Mouse (Mus musculus) midbrain, embryonic 10.5 days (tissue): ENCODE results near the gene Adamts10. TPM values are rescaled to one million over a fixed set of nuclear protein-coding genes. Genes with fewer than 3 reads are reported as not detected.

Experiments used
- DNase-seq: peaks from one replicate; pipeline ENCODE4 v3.0.0-alpha.2; 2017; ENCODE audit warnings: low spot score
- H3K27ac ChIP-seq: fragments of 300-500 bp; sonication (generic); replicated peaks from 2 replicates; pipeline ENCODE4 v1.5.1; 2016; ENCODE audit warnings: mild to moderate bottlenecking
- H3K27me3 ChIP-seq: fragments of 300-500 bp; sonication (generic); 2 replicates; pipeline ENCODE4 v1.6.1; 2016; ENCODE audit warnings: low read depth, mild to moderate bottlenecking; ENCODE audit not compliant: poor library complexity, severe bottlenecking
- H3K36me3 ChIP-seq: fragments of 300-500 bp; sonication (generic); 2 replicates; pipeline ENCODE4 v1.6.1; 2016; ENCODE audit warnings: mild to moderate bottlenecking, moderate library complexity
- H3K4me1 ChIP-seq: fragments of 300-500 bp; sonication (generic); 2 replicates; pipeline ENCODE4 v1.6.1; 2016
- H3K4me3 ChIP-seq: fragments of 300-500 bp; sonication (generic); 2 replicates; pipeline ENCODE4 v1.5.1; 2016; ENCODE audit warnings: mild to moderate bottlenecking, moderate library complexity
- H3K9me3 ChIP-seq: fragments of 300-500 bp; sonication (generic); replicated peaks from 2 replicates; pipeline ENCODE4 v1.6.1; 2016; ENCODE audit warnings: mild to moderate bottlenecking
- WGBS: fragments of 180-500 bp; shearing (Covaris S2); methylation state at CpG from one replicate; pipeline ENCODE4 v1.1.7; 2016; 5-methylcytosine and 5-hydroxymethylcytosine counted together
- polyA plus RNA-seq: library from polyadenylated mRNA; unstranded; fragments of >200 nt; fragmentation: Nextera tagmentation; extraction: Ambion mirVana; gene quantifications from 2 replicates; pipeline ENCODE4 v1.2.1, GENCODE M21; 2016

Adamts10 gene
- polyA plus RNA-seq, 1 experiment from 2014 or later: 37.1 TPM

GRCm38 (mm10) chr17:33520366-33520765 is 3.6 kb upstream of the Adamts10 start:
- WGBS: 74% methylated on average over 1 of the region's 1 CpGs
- no peak overlapping the region for H3K4me3 ChIP-seq
- no peak overlapping the region for H3K27ac ChIP-seq
- no peaks in the 10 kb centered on the region for H3K27me3 ChIP-seq
- H3K9me3 ChIP-seq: no peaks in the 10 kb centered on the region
- no peak for DNase-seq
- H3K4me1 ChIP-seq: peaks cover 19% of the 10 kb centered on the region
- H3K36me3 ChIP-seq: no peaks in the 10 kb centered on the region

GRCm38 (mm10) chr17:33523431-33523917 is 530 bp upstream of the Adamts10 start:
- peaks cover 34% of the 10 kb centered on the region for H3K4me1 ChIP-seq
- WGBS: 7% methylated on average over 13 of the region's 13 CpGs
- no peaks in the 10 kb centered on the region for H3K9me3 ChIP-seq
- peaks cover 5% of the 10 kb centered on the region for H3K36me3 ChIP-seq
- peak overlapping the region; percentile 91 for H3K27ac ChIP-seq
- DNase-seq: no peak
- H3K27me3 ChIP-seq: no peaks in the 10 kb centered on the region
- H3K4me3 ChIP-seq: peak overlapping the region; percentile 76

DNA sequence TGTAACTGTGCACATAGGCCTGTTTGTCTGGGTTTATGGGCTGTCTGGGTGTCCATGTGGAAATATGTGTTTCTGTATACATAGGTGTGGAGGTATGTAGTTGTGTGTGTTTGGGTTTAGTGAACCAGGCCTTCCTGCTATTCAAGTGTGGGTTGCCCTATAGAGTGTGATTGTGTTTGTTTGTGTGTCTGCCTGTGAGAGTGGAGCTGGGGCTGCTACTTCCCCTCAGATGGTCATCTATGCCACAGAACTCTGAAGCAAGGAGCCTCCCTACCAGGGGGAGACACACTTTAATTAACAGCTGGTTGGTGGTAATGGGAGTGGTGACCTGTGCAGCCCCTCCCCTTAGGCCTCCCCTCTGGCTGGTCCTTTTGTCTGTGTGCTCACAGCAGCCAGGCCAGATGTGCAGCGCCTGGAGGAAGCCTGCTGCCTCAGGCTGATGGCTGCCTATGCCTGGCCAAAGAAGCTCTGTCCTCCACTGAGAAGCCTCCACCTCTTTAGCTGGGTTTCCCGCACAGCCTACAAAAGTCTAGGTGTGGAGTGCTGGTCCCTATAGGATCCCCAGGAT is 886 bp downstream of the Adamts10 start:
- peak; percentile 45 for DNase-seq
- H3K9me3 ChIP-seq: no peaks in the 10 kb centered on the region
- no peaks in the 10 kb centered on the region for H3K27me3 ChIP-seq
- peak overlapping the region; percentile 91 for H3K27ac ChIP-seq
- H3K4me3 ChIP-seq: peak overlapping the region; percentile 76
- peaks cover 34% of the 10 kb centered on the region for H3K4me1 ChIP-seq
- H3K36me3 ChIP-seq: peaks cover 19% of the 10 kb centered on the region
- WGBS: 5% methylated on average over 2 of the region's 2 CpGs

DNA sequence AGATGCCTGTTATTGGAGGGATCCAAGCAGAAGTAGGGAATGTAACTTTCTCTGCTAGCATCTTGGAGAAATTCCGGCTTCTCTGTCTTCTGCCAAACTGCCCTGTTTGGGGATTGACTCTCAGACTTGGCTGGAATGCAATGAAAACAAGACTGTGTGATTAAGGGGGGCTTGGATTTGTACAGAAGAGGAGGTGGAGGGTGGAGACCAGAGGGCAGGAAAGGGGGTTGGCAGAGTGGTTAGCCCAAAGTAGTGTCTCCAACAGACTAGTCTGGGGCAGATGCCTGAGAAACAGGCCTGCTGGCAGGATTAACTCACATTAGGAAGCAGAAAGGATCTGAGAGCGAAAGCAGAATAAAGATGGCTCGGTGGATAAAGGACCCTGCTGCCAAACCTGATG is 2.5 kb downstream of the Adamts10 start:
- Histone ChIP-seq H3K9me3 (no peaks in the 10 kb centered on the region), H3K36me3 (peaks cover 35% of the 10 kb centered on the region), H3K4me3 (no peak overlapping the region), H3K27me3 (no peaks in the 10 kb centered on the region), H3K4me1 (peaks cover 34% of the 10 kb centered on the region), H3K27ac (no peak overlapping the region)
- WGBS: 59% methylated on average over 3 of the region's 3 CpGs
- no peak for DNase-seq

DNA sequence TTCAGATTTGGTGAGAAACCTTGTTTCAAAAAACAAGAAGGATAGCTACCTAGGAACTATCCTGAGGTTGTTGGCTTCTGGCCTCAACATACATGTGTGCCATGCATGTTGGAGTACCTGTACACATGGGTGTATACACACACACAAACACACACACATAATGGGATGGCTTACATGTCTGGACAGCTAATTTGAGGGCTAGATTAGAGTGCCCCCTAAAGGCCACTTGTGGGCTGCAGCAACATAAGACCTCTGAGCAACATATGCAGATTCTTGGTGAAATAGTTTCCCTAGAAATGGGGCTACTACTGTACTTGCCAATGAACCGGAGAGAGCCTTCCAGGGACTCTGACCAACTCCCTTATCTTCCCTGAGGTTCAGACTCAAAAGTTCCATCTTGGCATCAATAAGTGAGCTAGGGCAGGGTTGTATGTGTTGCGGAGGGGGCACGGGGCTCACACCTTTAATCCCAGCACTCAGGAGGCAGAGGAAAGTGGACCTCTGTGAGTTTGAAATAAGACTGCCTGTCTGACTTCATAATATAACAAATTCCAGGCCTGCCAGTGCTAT is 15.2 kb downstream of the Adamts10 start:
- Histone ChIP-seq H3K27ac (no peak overlapping the region), H3K9me3 (no peaks in the 10 kb centered on the region), H3K36me3 (peaks cover 58% of the 10 kb centered on the region), H3K4me3 (no peak overlapping the region), H3K27me3 (no peaks in the 10 kb centered on the region), H3K4me1 (no peaks in the 10 kb centered on the region)
- 92% methylated on average over 3 of the region's 3 CpGs for WGBS
- peak; percentile 31 for DNase-seq

- peaks cover 57% of the 10 kb centered on the region for H3K36me3 ChIP-seq
- WGBS: 93% methylated on average over 4 of the region's 4 CpGs
- no peaks in the 10 kb centered on the region for H3K4me1 ChIP-seq
- H3K27ac ChIP-seq: no peak overlapping the region
- H3K4me3 ChIP-seq: no peak overlapping the region
- H3K9me3 ChIP-seq: no peaks in the 10 kb centered on the region
- no peaks in the 10 kb centered on the region for H3K27me3 ChIP-seq
- DNase-seq: no peak
Observed at GRCm38 (mm10) chr17:33539878-33540277, 15.9 kb downstream of the Adamts10 start.

DNA sequence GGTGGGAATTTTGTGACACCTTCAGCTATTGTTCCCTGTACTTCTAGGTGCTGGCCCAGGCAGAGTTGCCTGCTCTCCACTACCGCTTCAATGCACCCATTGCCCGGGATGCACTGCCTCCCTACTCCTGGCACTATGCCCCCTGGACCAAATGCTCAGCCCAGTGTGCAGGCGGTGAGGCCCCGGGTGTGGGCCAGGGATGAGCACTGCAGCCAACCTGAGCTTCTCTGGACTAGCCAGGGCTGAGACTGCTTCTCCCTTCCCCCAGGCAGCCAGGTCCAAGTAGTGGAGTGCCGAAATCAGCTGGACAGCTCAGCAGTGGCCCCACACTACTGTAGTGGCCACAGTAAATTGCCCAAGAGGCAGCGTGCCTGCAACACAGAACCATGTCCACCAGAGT is 25.2 kb downstream of the Adamts10 start:
- no peak overlapping the region for H3K27ac ChIP-seq
- no peaks in the 10 kb centered on the region for H3K4me1 ChIP-seq
- H3K36me3 ChIP-seq: peaks cover 67% of the 10 kb centered on the region
- no peaks in the 10 kb centered on the region for H3K27me3 ChIP-seq
- no peak overlapping the region for H3K4me3 ChIP-seq
- DNase-seq: no peak
- 94% methylated on average over 6 of the region's 6 CpGs for WGBS
- H3K9me3 ChIP-seq: no peaks in the 10 kb centered on the region

- WGBS: 88% methylated on average over 10 of the region's 10 CpGs
- Histone ChIP-seq H3K36me3 (peaks cover 56% of the 10 kb centered on the region), H3K9me3 (no peaks in the 10 kb centered on the region), H3K4me1 (no peaks in the 10 kb centered on the region), H3K4me3 (no peak overlapping the region), H3K27ac (no peak overlapping the region), H3K27me3 (no peaks in the 10 kb centered on the region)
- DNase-seq: no peak
Observed at GRCm38 (mm10) chr17:33550388-33550787, 26.4 kb downstream of the Adamts10 start.

- 91% methylated on average over 4 of the region's 4 CpGs for WGBS
- Histone ChIP-seq H3K36me3 (peaks cover 45% of the 10 kb centered on the region), H3K27me3 (no peaks in the 10 kb centered on the region), H3K4me1 (no peaks in the 10 kb centered on the region), H3K4me3 (no peak overlapping the region), H3K9me3 (no peaks in the 10 kb centered on the region), H3K27ac (no peak overlapping the region)
- DNase-seq: no peak
Observed at GRCm38 (mm10) chr17:33552113-33552512, 28.1 kb downstream of the Adamts10 start.

GRCm38 (mm10) chr17:33552964-33553363 is 29.0 kb downstream of the Adamts10 start:
- Histone ChIP-seq H3K27me3 (no peaks in the 10 kb centered on the region), H3K4me3 (no peak overlapping the region), H3K4me1 (no peaks in the 10 kb centered on the region), H3K36me3 (peaks cover 45% of the 10 kb centered on the region), H3K9me3 (no peaks in the 10 kb centered on the region), H3K27ac (no peak overlapping the region)
- 48% methylated on average over 4 of the region's 4 CpGs for WGBS
- DNase-seq: peak; percentile 51

DNA sequence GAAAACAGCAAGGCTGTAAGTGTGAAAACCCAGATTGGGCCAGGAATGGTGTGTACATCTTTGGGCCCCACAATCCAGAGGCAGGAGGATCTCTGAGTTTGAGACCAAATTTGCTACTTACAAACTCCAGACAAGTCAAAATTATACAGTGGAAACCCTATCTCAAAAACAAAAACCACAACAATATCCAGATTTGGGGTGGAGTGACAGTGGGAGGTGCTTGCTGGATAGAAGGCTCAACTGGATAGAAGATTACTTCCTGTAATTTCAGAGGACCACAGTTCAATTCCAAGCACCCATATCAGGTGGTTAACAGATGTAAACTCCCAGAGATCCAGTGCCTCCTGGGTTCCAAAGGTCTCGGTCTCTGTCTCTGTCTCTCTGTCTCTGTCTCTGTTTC is 30.5 kb downstream of the Adamts10 start:
- H3K9me3 ChIP-seq: no peaks in the 10 kb centered on the region
- no peak for DNase-seq
- H3K36me3 ChIP-seq: peaks cover 29% of the 10 kb centered on the region
- WGBS: 96% methylated on average over 1 of the region's 1 CpGs
- no peaks in the 10 kb centered on the region for H3K27me3 ChIP-seq
- no peak overlapping the region for H3K27ac ChIP-seq
- H3K4me1 ChIP-seq: no peaks in the 10 kb centered on the region
- H3K4me3 ChIP-seq: no peak overlapping the region

DNA sequence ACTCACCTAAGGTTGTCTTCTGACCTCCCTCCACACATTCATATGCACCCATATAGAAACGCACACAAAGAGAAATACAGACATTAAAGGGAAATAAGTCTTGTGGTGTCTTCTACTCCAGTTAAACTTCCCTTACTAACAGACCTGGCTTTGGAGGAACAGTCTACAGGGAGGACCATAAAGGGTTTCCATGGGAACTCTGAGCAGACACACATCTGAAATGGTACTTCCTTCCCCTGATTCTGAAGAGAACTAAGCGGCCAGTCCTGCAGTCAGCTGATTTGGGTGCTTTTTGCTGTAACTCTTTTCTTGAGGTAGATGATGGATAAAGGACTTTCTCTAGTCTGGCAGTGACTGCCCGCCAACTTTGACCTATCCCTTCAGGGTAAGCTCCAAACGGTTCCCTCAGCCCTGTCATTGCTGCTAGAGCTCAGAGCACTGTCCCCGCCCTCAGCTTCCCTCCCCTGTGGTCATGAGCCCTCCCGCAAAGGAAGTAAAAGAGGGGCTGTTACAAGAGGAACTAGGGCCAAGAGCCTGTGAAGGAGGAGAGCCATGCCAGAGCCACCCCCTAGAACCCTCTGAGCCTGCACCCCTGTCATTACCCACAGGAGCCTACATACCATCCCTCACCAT is 31.3 kb downstream of the Adamts10 start, which contains the start of gene Myo1f:
Gene Myo1f (plus strand): TSS at position 485 of the 633 bp plus-strand sequence.
- Histone ChIP-seq H3K4me1 (no peaks in the 10 kb centered on the region), H3K9me3 (no peaks in the 10 kb centered on the region), H3K27ac (no peak within 1 kb of the TSS), H3K4me3 (no peak within 1 kb of the TSS), H3K27me3 (no peaks in the 10 kb centered on the region), H3K36me3 (peaks cover 21% of the 10 kb centered on the region)
- 48% methylated on average over 6 of the region's 6 CpGs for WGBS
- no peak for DNase-seq

GRCm38 (mm10) chr17:33557922-33558321 is 33.9 kb downstream of the Adamts10 start:
- Histone ChIP-seq H3K9me3 (no peaks in the 10 kb centered on the region), H3K4me3 (no peak overlapping the region), H3K27me3 (no peaks in the 10 kb centered on the region), H3K4me1 (no peaks in the 10 kb centered on the region), H3K27ac (no peak overlapping the region), H3K36me3 (0 out of 2 replicates have a peak, but pooled peaks cover 7% of the 10 kb centered on the region)
- 80% methylated on average over 4 of the region's 4 CpGs for WGBS
- DNase-seq: no peak
